Mouse (Mus musculus) cerebral cortex, adult 2 months (tissue): ENCODE results near the gene Cox8b.

Source experiments
- WGBS: fragments of 180-500 bp; shearing (Covaris S2); methylation state at CpG from one replicate; pipeline ENCODE4 v1.1.7; 2018; 5-methylcytosine and 5-hydroxymethylcytosine counted together

Gene Cox8b

DNA sequence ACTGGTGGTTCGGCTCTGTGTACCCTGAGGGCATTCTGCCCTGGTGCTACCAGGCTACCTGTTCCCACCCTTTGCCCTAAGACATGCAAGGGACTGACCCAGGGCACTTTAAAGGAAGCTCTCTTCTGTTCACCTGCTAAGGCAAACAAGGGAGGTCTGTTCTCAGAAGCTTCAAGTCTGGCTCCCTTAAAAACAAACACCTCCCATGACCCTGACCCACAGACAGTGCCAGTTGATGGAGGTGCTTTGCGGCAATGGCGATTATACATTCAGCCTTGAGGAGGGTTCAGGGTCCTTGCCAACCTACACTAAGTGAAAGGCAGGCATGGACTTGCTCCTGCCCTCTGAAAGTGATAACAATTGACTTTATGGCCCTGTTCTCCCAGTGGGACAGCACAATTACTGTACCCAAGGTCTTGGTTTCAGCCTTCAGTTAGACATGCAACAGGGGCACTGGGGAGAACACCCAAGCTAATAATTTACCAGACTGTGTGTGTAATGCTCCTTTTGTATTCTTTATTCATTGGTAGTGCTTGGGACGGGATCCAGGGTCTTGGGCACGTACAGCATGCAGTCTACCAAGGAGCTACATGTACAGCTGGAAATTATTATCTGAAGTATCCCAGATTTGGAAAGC lies 12.7 kb upstream of the Cox8b start:
- WGBS: 79% methylated on average over 5 of the region's 5 CpGs

DNA sequence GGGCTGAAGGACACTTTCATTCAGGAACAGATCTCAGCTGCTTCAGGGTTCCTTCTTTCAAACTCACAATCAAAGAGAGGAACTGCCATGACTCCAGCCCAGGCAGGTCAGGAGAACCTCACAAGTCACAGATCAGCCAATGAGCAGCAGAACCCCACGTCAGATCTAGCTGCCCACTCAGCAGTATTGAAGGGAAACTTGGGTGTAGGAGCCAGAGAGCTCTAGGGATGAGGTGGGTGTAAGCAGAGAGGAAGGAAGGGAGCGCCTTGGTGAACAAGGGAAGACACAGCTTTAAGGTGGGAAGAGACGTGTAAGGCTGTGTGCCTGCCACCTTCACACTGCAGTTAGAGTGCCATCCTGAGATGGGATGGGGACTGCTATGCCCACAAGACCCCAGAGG lies 12.0 kb upstream of the Cox8b start:
- 30% methylated on average over 3 of the region's 3 CpGs for WGBS

DNA sequence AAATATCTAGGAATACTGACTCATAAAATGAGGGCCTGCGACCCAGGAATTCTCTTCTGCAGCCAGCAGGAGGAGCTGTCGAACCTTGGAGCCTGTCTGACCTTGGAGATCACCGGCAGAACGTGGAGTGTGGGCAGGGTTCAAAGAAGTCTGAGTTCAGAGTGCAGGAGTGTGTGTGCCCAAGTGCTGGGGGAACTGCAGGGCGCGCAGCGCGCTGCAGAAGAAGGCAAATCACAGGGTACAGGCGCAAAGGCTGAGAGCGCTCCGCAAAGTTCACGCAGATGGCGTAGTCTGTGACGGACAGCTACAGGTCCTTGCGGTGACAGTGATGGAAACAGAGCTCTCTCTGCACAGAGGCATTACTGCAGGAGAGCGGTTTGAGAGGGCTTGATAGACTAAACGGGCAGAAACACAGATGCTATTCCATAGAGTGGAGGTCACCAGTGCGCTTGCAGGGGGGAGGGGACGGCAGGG lies 8.4 kb upstream of the Cox8b start:
- 2% methylated on average over 19 of the region's 19 CpGs for WGBS

DNA sequence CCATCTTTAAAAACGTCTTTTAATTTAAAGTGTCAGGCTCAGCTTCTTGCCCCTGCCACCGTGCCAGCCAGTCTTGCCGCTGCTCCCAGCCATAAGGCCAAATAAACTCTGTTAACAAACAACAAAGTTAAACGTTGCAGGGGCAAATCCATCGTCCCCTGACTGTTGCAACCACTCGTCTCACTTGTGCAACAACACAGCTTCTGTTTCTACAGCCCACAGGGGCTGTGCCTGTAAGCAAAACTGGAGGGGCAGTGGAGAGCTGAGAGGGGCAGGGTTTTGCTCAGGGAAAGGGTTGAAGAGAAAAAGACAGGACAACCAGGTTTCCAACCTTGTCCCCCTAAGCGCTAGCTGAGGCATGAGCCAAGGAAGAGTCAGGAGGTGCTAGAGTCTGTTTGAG lies 7.9 kb upstream of the Cox8b start:
- 68% methylated on average over 7 of the region's 7 CpGs for WGBS

DNA sequence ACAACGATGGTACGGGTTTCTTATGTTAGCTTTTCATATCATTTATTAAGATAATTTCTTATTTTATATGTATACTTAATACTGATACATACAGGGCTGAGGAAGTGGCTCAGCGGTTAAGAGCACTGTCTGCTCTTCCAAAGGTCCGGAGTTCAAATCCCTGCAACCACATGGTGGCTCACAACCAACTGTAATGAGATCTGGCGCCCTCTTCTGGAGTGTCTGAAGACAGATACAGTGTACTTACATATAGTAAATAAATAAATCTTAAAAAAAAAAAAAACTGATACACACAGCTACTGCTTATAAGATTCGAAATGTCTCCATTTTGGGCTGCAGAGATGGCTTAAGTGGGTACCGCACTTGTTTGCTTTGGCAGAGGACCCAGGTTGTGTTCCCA lies 7.5 kb upstream of the Cox8b start:
- 88% methylated on average over 7 of the region's 7 CpGs for WGBS

DNA sequence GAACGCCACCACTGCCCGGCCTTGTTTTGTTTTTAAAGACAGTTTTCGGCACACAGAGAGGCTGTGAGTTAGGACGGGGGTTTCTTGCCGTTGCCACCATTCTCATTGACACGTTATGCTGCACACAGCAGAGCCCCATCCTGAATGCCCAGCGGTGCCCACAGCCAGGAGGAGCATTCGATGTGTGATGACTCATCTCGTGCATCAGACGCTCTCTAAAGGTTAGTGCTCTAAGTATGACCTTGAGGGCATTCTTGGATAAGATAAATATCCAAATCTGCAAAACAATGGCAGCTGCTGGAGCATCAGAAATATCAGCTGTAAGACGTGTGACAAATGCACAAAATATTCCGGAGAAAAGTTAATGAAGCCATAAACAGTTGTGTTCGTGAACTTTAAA lies 6.9 kb upstream of the Cox8b start:
- 78% methylated on average over 13 of the region's 13 CpGs for WGBS

DNA sequence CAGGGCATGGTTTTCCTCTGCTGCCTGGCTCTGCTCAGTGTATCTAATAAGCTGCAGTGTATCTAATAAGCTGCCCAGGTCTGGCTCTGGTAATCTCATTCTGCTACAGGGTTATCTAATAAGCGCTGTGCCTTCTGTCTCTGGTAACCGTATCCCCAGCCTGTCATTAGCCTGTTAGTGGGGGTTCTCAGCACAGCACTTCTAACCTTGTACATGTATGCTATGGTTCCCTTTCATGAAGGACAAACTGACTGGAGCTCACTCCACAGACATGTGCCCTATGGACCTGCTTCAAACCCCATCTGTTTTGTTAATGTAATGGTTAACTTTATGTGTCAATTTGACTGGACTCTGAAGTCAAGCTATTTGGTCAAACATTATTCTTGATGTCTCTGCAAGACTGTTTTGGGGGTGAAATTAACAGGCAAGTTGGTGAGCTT lies 5.4 kb upstream of the Cox8b start:
- WGBS: 94% methylated on average over 2 of the region's 2 CpGs

DNA sequence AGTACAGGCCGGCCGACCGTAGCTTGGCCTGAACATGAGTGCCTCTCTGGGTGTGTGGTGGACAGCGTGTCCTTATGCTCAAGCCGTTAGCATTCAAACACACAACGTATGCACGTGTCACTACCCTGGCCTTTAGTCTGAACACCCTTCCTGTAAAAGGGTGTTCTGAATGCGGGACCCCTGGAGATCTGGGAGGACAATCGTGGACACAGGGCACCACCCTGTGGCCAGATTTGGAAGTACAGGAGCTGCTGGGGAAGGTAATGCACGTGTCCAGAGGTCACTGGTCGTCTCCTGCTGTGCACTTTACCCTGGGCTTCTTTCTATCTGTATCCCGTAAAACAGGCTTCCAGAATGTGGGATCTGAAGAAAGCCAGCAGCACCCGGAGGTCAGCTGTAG lies 3.0 kb upstream of the Cox8b start:
- 33% methylated on average over 13 of the region's 13 CpGs for WGBS

DNA sequence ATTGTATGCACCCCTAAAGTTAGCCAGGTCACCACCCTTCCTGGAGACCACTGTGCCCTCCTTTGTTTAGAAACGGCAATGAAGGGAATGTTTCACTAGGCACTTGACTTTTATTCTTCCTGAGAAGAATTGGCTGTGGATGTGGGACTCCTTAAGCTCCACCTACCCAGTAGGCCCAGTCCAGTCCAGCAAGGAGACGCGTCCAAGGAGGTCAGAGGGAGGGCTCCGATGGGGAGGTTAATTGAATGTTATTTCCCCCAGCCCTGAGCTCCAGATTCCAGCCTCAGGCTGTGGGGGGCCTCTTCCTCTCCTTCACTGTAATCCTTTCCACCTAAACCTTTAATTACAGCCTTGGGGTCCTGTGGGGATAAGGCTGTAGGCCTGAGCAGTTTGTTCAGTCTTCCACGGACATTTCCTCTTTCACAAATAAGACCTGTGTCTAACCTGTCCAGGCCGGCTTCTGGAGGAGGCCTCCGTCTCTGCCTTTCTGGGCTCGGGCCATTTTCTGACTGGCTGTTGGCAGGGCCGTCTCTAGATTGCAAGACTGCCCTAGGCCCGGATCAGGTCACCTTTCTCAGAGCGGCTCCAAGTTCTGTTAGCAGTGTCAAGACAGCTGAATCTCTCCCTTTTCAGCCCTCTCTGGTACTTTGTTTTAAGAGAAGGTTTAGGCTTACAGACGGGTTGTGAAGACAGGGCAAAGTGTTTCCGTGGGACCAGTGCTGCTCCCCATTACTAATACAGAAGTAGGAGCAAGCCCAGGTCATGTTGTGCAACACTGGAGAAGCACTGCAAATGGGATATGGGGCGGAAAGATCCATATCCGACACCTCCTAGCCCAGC lies 2.0 kb upstream of the Cox8b start:
- 77% methylated on average over 15 of the region's 15 CpGs for WGBS

DNA sequence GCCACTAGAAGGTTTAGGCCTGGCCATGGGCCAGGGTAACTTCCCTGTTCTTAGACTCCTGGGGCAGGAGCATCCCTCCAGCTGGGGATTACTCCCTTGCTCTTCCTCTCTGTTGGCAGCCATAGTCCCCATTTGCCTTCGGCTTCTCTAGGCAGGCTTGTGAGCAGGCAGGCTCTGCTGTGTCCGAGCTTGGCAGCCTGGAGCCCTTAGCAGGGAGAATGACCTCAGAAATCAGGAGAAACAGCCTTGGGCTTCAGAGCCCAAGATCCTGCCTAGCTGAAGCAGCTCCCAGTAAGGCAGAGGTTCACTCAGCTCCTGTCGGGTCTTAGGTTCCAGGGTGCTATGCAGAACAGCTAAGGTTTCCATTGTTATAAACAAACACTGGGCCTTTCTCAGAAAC lies 1.1 kb downstream of the Cox8b start:
- WGBS: 68% methylated on average over 3 of the region's 3 CpGs

DNA sequence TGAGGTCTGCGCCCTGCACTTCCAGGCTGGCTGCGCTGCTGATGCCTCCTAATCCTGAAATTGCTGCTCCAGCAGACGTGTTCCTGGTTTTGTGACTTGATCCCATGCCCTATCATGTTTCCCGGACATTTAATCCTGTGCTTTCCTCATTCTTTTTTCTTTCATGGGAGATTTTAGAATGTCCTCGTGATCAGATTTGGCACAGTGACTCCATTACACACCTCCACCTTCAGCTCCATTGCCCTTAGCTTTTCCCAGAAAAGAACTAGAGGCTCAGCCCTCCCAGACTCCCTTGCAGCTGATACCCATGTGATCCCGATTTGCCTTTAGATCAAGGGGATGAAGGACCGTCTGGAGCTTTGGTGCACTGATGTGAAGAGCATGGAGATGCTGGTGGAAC lies 2.4 kb downstream of the Cox8b start:
- 84% methylated on average over 7 of the region's 7 CpGs for WGBS

DNA sequence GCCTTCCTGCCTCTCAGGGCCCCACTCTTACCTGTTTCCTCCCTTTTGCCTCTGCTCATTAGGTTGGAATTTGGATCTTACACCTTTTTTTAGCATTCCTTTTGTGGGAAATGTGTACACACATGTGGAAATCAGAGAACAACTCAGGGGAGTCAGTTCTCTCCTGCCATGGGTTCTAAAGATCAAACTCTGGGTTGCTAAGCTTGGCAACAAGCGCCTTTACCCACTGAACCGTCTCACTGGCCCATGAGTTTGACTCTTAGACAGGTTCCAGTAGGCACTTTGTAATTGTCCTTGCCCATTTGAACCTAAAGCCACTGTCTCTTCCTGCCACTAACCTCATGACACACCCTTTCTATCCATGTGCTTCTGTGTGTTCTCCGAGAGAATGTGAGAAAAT lies 5.6 kb downstream of the Cox8b start:
- WGBS: 91% methylated on average over 3 of the region's 3 CpGs

DNA sequence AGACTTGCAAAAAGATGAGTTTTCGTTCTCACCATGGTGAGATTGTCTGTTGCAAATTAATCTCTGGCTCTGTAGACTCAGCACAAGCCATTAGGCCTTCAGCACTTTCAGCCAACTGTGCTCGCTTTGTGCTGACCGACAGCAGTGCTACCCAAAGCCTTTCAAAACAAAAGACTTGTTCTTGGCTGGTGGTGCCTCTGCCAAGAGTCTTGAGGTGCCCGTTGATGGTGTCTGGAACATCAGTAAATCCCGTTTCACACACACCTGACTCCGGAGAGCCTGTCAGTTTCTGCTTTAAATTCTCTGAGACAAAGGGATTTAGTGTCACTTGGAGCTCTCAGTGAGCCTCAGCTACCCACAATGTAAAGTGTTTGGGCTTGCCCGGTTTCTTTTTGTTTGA lies 6.2 kb downstream of the Cox8b start:
- 69% methylated on average over 7 of the region's 7 CpGs for WGBS

DNA sequence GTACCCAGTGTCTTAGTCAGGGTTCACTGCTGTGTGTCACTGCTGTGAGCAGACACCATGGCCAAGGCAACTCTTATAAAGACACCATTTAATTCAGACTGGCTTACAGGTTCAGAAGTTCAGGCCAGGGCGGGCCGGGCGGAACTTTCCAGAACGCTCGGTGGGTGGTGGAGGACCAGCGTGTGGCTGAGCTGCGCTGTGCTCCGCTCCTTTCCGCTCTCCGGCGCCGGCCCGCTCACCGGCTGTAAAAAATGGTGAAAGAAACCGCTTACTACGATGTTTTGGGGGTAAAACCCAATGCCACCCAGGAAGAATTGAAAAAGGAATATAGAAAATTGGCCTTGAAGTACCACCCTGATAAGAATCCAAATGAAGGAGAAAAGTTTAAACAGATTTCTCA lies 9.6 kb downstream of the Cox8b start:
- 96% methylated on average over 16 of the region's 16 CpGs for WGBS

DNA sequence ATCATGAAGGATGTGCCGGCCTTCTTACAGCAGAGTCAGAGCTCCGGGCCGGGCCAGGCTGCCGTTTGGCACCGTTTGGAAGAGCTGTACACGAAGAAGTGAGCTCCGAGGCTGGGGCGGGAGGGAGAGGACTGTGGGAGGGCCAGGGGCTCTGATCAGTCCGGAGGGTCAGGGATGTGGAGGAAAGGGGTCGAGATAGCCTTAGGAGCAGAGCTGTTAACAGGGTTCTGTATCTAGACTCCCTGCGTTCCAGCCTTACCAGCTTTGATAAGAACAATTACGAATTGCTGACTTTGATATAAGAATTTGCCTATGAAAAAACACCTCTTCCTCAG lies 17.8 kb downstream of the Cox8b start:
- WGBS: under 1% methylated on average over 12 of the region's 12 CpGs

DNA sequence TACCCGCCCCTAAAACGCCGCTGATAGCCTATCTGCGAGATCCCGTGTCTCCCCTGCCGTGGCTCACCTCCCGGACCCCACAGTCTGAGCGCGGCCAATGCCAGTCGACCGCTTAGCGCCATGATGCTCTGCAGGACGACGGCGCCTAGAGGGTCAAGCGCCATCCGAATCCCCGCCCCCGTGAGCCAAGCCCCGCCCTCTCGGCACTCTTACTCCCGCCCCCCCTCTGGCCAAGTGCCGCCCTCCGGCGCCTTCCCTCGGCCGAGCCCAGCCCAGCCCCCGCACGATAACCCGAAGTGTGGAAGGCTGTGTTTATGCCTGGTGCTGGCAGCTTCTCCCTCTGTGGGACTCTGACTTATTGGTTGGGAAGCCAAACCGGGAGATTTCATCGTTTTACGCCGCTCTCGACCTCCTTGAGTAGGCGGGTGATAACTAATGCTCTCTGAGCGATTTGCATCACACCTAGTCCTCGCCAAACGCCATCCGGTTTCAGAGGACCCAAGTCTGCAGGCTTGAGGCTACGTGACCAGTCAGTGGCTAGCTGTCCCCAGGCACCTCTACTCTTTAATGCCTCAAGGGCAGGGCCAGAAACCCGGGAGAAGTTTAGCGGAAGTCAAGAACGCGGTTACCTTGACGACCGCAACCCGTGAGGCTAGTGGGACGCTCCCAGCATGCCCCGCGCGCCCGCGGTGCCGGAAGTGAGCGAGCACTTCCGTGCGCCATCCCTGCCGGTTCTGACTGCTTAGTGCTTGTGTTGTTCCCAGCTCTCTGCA lies 18.4 kb downstream of the Cox8b start, which contains the start of the genes Psmd13 and Sirt3:
Gene Psmd13, plus strand, starts transcription at position 273 of the 773 bp plus-strand sequence.
Gene Sirt3, minus strand, starts transcription at position 614 of the 773 bp plus-strand sequence.
- WGBS: under 1% methylated on average over 59 of the region's 59 CpGs

DNA sequence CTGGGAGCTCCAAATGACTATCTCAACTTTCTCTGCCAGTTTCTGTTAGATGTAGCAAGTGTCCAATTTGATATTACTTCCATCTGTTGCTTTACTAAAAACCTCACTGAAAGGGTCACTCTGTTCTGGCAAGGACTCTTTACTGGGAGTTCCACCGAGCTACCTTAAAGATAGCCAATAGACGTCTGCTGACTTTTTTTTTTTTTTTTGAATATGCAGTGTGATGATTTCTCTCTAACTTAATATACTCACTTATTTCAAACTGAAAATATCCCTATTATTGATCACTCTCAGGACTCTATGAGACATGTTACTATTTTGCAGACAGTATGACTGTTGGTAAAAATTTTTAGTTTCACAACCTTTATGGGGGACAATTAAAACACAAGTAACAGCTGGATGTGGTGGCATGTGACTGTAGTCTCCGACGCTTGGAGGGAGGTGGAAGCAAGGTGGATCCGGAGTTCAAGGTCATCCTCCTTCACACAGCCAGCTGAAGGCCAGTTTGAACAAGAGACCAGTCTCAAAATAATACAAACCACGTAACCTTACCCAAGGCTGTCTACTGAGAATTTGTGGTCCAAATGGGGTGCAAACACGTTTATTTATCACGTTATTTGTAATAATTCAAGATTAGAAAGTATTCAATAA lies 19.3 kb downstream of the Cox8b start:
- WGBS: 8% methylated on average over 8 of the region's 8 CpGs

DNA sequence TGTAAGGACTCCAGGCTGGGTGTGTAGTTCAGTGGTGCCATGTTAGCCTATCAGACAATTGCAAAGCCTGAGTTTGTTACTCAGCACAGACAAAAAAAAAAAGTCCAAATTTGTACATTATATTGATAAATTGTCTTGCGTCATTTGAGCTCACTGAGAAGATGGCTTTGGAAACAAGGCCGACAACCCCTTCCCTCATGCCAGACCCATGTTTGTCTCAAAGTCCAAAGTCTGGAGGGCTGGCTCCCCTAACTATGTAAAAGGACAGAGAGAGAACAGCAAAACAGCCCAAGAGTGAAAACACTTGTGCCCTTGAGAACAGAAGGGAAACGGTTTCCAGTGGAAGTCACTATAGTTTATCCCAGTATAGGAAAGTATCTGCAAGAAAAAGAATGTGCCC lies 19.8 kb downstream of the Cox8b start:
- whole genome bisulfite sequencing: 74% methylated on average over 3 of the region's 3 CpGs

DNA sequence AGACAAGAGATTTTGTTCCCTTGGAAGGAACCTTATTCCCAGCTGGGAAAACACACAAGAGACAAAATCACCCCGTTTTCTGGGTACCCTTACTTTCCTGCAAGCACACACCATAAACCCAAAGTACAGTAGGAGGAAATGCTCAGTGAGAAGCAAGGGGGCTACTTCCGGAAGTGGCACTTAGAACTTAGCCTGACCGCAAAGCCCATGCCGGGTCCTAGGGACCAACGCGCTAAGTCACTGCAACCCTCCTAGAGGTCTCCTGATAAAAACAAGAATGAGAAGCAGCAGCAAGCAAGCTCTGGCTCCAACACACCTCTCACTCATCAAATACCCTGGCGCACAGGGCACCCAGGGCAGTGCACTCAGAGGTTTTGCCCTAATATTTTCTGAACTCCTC lies 20.9 kb downstream of the Cox8b start:
- WGBS: 80% methylated on average over 7 of the region's 7 CpGs

DNA sequence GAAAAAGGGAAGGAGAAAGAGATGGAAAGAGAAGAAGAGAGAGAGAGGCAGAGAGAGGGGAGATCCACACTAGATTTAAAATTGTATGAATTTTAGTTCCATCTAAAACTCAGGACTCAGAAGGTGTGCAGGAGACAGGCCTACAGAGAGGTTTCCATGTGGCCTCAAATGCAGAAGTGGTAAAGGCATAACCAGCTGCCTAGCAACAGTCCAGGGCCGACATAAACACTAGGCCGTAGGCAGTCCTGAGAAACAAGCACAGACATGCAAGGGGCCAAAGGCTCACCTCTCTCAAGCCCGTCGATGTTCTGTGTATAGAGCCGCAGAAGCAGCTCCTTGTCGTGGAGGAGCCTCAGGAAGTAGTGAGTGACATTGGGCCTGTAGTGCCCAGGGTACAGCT lies 22.9 kb downstream of the Cox8b start:
- 90% methylated on average over 6 of the region's 6 CpGs for WGBS

DNA sequence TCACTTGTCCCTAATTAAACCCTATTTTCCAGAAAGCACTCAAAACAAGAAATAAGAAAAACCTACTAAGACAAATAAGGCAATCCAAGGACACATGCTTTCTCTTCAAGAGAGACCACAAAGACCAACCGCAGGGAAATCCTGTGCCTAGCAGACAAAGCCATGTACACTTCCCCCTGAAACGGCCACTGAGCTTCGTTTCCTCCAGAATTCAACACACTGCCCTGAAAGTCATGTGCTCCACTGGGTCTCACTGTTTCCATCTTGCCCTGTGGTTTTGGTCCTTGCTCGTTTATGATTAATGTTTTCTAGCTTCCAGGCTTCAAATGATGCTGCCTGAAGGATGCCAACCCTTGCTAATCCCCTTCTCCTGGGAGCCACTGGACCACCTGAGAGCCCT lies 26.0 kb downstream of the Cox8b start:
- 73% methylated on average over 4 of the region's 4 CpGs for WGBS

DNA sequence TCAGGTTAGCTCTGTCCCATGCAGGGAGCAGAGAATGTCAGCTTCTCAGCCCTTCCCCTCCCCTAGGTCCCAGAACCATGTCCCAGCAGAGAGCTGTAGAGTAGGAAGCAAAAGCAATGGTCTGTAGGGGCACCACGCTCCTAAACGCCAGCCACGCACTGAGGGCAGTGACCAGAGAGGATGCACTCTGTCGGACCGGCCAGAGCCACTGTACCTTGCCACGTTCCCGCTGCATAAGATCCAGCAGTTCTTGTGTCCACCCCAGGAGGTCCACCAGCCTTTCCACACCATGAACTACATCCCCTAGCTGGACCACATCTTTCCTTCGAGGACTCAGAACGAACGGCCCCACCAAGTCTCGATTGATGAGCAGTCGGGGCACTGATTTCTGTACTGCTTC lies 35.5 kb downstream of the Cox8b start:
- WGBS: 88% methylated on average over 12 of the region's 12 CpGs
